Mouse (Mus musculus): Measurements from ENCODE around the gene Cbx1. TPM values are rescaled to one million over a fixed set of nuclear protein-coding genes. Genes with fewer than 3 reads are reported as not detected.

Cbx1 gene
- total RNA-seq (2015; ENCODE audit: low replicate concordance) (41.5 and 60.9 TPM in 2 replicates), total RNA-seq (2017; ENCODE audit: low replicate concordance) (60.8 and 75.6 TPM in 2 replicates)

DNA sequence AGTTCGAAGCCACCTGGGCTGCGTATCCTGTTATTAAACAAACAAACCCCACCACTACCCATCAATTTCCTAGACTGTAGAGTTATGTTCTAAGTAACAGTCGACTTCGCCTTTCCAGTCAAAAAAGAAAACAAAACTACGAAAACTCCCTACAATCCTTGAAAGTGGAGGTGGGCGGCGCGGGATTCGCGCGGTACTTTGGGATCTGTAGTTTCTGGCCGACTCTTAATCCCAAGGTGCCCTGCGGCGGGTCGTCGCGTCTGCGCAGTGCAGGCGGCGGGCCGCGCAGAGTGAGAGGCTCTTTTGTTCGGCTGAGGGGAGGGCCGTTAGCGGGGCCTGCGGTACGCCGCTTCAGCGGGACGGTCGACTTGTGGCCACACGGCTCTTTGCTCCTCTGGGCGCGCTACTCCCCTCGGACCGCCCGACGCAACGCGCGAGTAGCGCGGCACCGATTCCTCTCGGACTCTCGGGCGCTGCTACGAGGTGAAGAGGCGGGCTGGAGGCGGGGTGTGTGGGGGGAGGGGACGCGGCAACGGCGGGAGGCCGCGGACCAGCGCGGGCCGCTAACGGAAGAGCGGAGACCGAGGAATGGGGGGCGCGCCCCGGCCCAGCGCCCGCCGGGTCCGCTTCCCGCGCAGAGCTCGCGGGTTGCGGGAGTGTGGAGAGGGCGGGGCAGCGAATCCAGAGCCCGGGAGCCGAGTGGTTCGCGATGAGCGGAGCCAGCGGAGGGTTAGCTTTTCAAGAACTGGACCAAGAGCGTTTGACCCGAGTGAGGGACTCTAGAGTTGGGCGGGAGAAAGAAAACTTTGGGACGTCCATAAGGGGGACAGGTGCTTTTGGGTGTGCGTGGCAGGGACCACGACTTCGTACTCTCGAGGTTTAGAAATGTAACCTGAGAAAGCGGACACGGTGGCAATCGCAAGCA is at the start of gene Cbx1:
Gene Cbx1 (plus strand): TSS at position 257 of the 925 bp plus-strand sequence.
- ATAC-seq (replicated peaks; ENCODE audit: low FRiP score, poor library complexity, severe bottlenecking): peak; percentile 96

DNA sequence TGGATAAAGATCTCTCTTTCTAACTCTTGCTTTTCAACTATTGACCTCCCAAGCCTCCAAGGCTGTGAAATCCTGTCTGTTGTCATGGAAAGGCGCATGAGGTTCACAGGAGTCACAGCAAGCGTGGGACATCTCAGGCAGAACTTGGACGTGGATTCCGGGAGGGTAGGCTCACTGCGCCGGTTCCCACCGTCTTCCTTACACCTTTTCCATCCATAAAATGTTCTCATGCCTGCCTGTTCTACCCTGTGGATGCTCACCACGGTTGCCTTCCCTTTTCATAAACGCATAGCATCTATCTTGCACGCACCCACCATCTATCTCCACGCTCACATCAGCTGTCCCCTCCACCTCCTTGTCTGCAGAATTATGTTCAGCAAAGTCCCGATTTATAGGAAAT is 48.1 kb upstream of the Cbx1 start:
- no peak for ATAC-seq (replicated peaks; ENCODE audit: low FRiP score, poor library complexity, severe bottlenecking)

DNA sequence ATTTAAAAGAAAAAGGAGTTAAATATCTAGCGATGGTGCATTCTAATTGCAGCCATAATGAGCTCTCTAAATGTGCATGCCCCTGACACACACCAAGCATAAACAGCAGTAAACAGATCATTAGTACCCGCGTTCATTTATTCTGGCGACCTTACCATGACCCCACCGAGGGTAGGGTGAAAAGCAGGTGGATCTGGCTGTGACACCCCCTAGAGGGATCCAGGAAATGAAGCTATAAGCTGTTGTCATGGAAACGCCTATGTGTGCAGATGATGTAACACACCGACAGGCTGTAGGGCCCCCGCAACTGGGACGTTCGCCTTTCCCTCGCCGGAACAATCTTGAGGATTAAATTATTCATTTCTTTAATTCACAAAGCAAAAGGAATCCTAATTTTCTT is 46.9 kb upstream of the Cbx1 start:
- ATAC-seq (replicated peaks; ENCODE audit: low FRiP score, poor library complexity, severe bottlenecking): no peak

GRCm38 (mm10) chr11:96743000-96743399 is 45.9 kb upstream of the Cbx1 start:
- no peak for ATAC-seq (replicated peaks; ENCODE audit: low FRiP score, poor library complexity, severe bottlenecking)

GRCm38 (mm10) chr11:96743891-96744290 is 45.0 kb upstream of the Cbx1 start:
- no peak for ATAC-seq (replicated peaks; ENCODE audit: low FRiP score, poor library complexity, severe bottlenecking)

DNA sequence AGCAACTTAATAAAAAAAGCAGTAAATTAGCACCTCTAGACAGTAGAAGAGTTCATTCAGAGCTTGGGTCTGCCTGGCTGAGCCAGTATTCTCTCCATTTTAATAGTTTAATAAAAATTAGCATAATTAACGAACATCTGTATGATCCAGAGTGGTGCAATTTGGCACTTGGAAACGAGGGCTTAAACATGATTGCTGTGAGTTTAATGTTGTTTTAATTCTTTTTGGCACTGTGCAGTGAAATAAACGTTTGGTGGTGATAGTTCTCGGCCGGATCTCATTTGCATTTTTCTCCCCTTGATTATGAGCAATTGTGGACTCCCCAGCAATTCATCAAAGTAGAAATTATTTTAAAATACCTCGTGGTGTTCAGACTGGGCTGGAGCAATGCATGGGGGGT is 42.3 kb upstream of the Cbx1 start:
- ATAC-seq (replicated peaks; ENCODE audit: low FRiP score, poor library complexity, severe bottlenecking): no peak

- no peak for ATAC-seq (replicated peaks; ENCODE audit: low FRiP score, poor library complexity, severe bottlenecking)
Measured at GRCm38 (mm10) chr11:96747555-96747954, 41.4 kb upstream of the Cbx1 start.

- no peak for ATAC-seq (replicated peaks; ENCODE audit: low FRiP score, poor library complexity, severe bottlenecking)
Measured at GRCm38 (mm10) chr11:96755298-96755697, 33.6 kb upstream of the Cbx1 start.

DNA sequence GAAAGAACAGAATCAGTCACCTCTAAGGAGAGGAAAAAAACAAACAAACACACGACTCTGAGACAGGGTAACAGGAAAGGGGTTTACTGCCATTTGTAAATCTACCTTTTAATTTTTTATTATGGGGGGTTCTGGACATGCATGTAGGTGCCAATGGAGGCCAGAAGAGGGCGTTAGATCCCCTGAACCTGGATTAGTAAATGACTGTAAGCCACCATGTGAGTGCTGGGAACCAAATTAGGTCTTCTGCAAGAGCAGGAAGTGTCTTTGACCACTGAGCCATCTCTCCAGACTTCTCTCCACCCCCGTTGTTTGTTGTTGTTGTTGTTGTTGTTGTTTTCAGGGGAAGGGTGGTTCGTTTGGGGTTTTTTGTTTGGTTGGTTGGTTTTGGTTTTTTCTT is 31.5 kb upstream of the Cbx1 start:
- no peak for ATAC-seq (replicated peaks; ENCODE audit: low FRiP score, poor library complexity, severe bottlenecking)

DNA sequence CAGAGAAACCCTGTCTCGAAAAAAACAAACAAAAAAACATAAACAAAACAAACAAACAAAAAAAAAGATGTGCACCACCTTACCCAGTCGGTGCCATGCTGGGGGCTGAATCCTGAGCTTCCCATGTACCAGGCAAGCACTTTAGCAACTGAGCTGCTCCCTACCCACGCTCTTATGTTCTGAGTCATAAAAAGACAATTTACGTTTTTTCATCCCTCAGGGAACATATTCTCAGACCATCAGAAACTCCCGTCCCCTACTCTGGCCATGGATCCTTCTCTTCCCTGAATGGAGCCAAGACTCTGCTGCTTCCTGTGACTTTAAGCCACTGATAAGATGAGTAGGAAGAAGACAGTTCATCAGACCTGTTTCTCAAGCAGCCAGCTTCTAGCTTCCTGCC is 30.5 kb upstream of the Cbx1 start:
- ATAC-seq (replicated peaks; ENCODE audit: low FRiP score, poor library complexity, severe bottlenecking): no peak

- ATAC-seq (replicated peaks; ENCODE audit: low FRiP score, poor library complexity, severe bottlenecking): peak; percentile 79
Measured at GRCm38 (mm10) chr11:96760042-96760441, 28.9 kb upstream of the Cbx1 start.

GRCm38 (mm10) chr11:96761984-96762383 is 26.9 kb upstream of the Cbx1 start:
- no peak for ATAC-seq (replicated peaks; ENCODE audit: low FRiP score, poor library complexity, severe bottlenecking)

- no peak for ATAC-seq (replicated peaks; ENCODE audit: low FRiP score, poor library complexity, severe bottlenecking)
Measured at GRCm38 (mm10) chr11:96762742-96763470, 26.0 kb upstream of the Cbx1 start.

- ATAC-seq (replicated peaks; ENCODE audit: low FRiP score, poor library complexity, severe bottlenecking): no peak
Measured at GRCm38 (mm10) chr11:96764511-96765350, 24.2 kb upstream of the Cbx1 start.

DNA sequence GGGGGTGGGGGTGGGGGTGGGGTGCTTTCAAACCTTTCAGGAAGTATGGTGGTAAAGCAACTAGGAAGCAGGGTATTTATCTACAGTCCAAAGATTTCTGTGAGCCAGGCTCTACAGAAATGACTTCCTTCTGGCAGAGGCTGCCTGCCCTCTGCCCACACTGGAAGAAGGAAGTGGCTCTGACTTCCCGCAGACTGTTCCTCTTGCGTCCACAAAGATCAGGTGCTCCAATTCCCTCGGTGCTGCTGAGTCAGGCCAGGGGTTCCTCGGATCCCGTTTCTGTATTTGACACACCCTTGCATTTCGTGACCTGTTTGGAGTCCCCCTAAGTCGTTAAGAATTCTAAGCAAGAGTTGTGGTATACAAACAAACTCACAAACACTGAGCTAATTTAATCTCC is 23.3 kb upstream of the Cbx1 start:
- ATAC-seq (replicated peaks; ENCODE audit: low FRiP score, poor library complexity, severe bottlenecking): no peak

GRCm38 (mm10) chr11:96766555-96766954 is 22.4 kb upstream of the Cbx1 start:
- ATAC-seq (replicated peaks; ENCODE audit: low FRiP score, poor library complexity, severe bottlenecking): no peak

DNA sequence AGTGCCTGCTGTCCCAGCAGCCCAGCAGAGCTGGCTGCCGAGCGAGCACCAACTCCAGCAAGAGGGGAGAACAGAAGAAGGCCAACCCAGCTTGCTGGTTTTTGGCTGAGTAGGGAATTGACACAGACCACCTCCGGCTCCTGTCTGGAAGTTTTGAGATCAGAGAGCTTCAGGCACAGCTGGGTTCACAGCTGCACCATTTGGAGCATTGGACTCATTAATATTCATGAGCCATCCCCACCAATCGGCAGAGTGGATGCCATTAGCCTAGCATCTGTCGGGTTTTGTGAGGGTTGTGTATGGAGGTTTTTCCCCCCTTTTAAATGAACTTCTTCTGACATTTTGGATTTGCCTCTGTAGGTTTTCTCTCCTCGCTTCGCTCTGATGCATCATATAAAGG is 21.8 kb upstream of the Cbx1 start:
- ATAC-seq (replicated peaks; ENCODE audit: low FRiP score, poor library complexity, severe bottlenecking): no peak

DNA sequence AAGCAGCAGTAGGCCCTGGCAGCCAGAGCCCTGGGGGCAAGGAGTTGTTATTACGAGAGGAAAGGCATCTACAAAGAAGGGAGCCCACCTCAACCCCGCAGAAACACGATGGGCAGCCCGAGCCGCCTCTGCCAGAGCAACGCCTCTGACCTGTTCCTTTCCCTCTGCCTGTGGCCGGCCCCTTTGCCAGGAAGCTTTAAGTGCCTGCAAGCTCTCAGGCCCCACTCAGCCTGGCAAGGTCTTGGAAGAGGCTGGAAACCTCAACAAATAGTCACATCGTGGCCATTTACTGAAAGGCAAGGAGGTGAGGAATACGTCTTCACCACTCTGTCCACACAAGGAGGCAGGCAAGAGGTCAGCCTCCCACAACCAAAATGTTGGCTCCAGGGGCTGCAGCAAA is 20.7 kb upstream of the Cbx1 start:
- no peak for ATAC-seq (replicated peaks; ENCODE audit: low FRiP score, poor library complexity, severe bottlenecking)

GRCm38 (mm10) chr11:96771274-96771975 is 17.5 kb upstream of the Cbx1 start:
- no peak for ATAC-seq (replicated peaks; ENCODE audit: low FRiP score, poor library complexity, severe bottlenecking)
